Mouse (Mus musculus): ENCODE measurements around the gene Ccndbp1.
"Not testable (repeated sequence)": the region's sequence is repeated elsewhere in the genome, so short reads cannot be mapped to it uniquely, and the experiment has no call there.

Gene Ccndbp1

GRCm38 (mm10) chr2:121007925-121008663 is at the start of gene Ccndbp1:
Gene Ccndbp1 (plus strand): TSS chr2:121008403.
- peak; percentile 94 for DNase-seq (ENCODE audit: low spot score)

- peak; percentile 53 for DNase-seq (ENCODE audit: low spot score)
Observed at GRCm38 (mm10) chr2:120959363-120959762, 48.8 kb upstream of the Ccndbp1 start.

- DNase-seq (ENCODE audit: low spot score) = peak; percentile 40
Observed at GRCm38 (mm10) chr2:120959827-120960226, 48.4 kb upstream of the Ccndbp1 start.

- DNase-seq (ENCODE audit: low spot score) = no peak
Observed at GRCm38 (mm10) chr2:120960261-120960660, 47.9 kb upstream of the Ccndbp1 start.

- DNase-seq (ENCODE audit: low spot score) = peak; percentile 28
Observed at GRCm38 (mm10) chr2:120963110-120963509, 45.1 kb upstream of the Ccndbp1 start.

- peak; percentile 73 for DNase-seq (ENCODE audit: low spot score)
Observed at GRCm38 (mm10) chr2:120965486-120965885, 42.7 kb upstream of the Ccndbp1 start.

- no peak for DNase-seq (ENCODE audit: low spot score)
Observed at GRCm38 (mm10) chr2:120970045-120970539, 38.1 kb upstream of the Ccndbp1 start.

- DNase-seq (ENCODE audit: low spot score) = peak; percentile 92
Observed at GRCm38 (mm10) chr2:120970559-120971080, 37.6 kb upstream of the Ccndbp1 start, which contains the start of gene Ubr1. Gene Ubr1 (minus strand): TSS chr2:120970715.

- DNase-seq (ENCODE audit: low spot score) = no peak
Observed at GRCm38 (mm10) chr2:120971766-120972165, 36.4 kb upstream of the Ccndbp1 start.

GRCm38 (mm10) chr2:120972257-120972656 is 35.9 kb upstream of the Ccndbp1 start:
- DNase-seq (ENCODE audit: low spot score) = not testable (repeated sequence)

GRCm38 (mm10) chr2:120972964-120973363 is 35.2 kb upstream of the Ccndbp1 start:
- peak; percentile 16 for DNase-seq (ENCODE audit: low spot score)

GRCm38 (mm10) chr2:120976308-120976707 is 31.9 kb upstream of the Ccndbp1 start:
- no peak for DNase-seq (ENCODE audit: low spot score)

- peak; percentile 60 for DNase-seq (ENCODE audit: low spot score)
Observed at GRCm38 (mm10) chr2:120976990-120977925, 30.9 kb upstream of the Ccndbp1 start, which contains the start of gene Tmem62. Gene Tmem62 (plus strand): TSS chr2:120977017.

- DNase-seq (ENCODE audit: low spot score) = no peak
Observed at GRCm38 (mm10) chr2:120977926-120978692, 30.1 kb upstream of the Ccndbp1 start.

GRCm38 (mm10) chr2:120978693-120979037 is 29.5 kb upstream of the Ccndbp1 start:
- no peak for DNase-seq (ENCODE audit: low spot score)

GRCm38 (mm10) chr2:120979819-120980218 is 28.4 kb upstream of the Ccndbp1 start:
- DNase-seq (ENCODE audit: low spot score) = no peak

GRCm38 (mm10) chr2:120980861-120981260 is 27.3 kb upstream of the Ccndbp1 start:
- DNase-seq (ENCODE audit: low spot score) = no peak

- no peak for DNase-seq (ENCODE audit: low spot score)
Observed at GRCm38 (mm10) chr2:120983611-120984010, 24.6 kb upstream of the Ccndbp1 start.

- no peak for DNase-seq (ENCODE audit: low spot score)
Observed at GRCm38 (mm10) chr2:120985241-120985640, 23.0 kb upstream of the Ccndbp1 start.

- DNase-seq (ENCODE audit: low spot score) = no peak
Observed at GRCm38 (mm10) chr2:120991196-120991595, 17.0 kb upstream of the Ccndbp1 start.

- DNase-seq (ENCODE audit: low spot score) = not testable (repeated sequence)
Observed at GRCm38 (mm10) chr2:120996607-120997006, 11.6 kb upstream of the Ccndbp1 start.

- no peak for DNase-seq (ENCODE audit: low spot score)
Observed at GRCm38 (mm10) chr2:120998863-120999262, 9.3 kb upstream of the Ccndbp1 start.
